In the genomic region with DNA sequence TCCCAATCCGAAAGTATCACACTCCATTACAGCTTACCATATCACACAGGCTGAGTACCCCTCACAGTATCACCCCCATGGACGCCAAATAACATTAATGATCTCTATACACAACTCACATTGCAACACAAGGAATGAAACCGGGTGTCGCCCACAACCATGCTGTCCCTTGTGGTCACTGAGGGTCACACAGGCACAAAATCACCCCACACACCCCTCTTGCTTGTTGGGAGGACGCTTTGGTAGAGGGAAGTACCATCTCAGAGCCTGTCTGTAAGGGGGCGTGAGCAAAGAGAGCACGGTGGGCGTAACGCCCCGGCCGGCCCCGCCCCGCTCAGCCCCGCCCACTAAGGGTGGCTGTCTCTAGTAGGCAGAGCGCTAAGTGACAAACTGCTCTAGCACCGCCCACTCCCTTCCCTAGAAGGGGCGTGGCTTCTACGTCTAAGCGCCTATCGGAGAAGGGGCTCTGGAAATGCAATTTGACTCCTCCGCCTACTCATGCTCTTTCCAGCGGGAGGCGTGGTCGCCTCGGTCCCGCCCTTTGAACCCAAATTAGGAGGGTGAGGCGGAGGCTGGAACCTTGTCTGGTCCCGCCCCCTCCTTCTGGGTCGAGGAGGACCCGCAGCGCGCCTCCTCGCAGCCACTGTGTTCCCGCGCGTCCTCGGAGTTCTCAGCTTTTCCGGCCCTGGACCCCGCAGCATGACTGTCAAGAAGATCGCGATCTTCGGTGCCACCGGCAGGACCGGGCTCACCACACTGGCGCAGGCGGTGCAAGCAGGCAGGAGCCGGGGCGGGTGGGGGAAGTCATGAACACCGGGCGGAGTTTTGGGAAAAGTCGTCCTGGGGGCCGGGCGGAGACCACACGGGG, we compare ENCODE assay signal across 8 mouse cellular contexts. TPM values are rescaled to one million over a fixed set of nuclear protein-coding genes. Genes with fewer than 3 reads are reported as not detected.
A peak's percentile ranks its signal among the peaks of the same experiment; 100 is the strongest.
DNase-seq lines count a peak whose midpoint lies in the region; ATAC-seq and TF ChIP-seq lines count a peak whose summit lies in the region.

A gene (minus strand): TSS at position 268 of the 868 bp plus-strand sequence.
A gene (plus strand): TSS at position 560 of the 868 bp plus-strand sequence.

- no peaks in the 10 kb centered on the region for H3K36me3 ChIP-seq in embryonic facial prominence, embryonic 13.5 days
- H3K36me3 ChIP-seq in kidney, adult 2 months (ENCODE audit: control insufficient read depth, insufficient read depth, low read length) = no peaks in the 10 kb centered on the region
- no peaks in the 10 kb centered on the region for H3K36me3 ChIP-seq in limb, embryonic 12.5 days
- no peaks in the 10 kb centered on the region for H3K36me3 ChIP-seq in midbrain, embryonic 15.5 days (replicated peaks)
- no peaks in the 10 kb centered on the region for H3K36me3 ChIP-seq in spleen, adult 2 months (ENCODE audit: control insufficient read depth, insufficient read depth, low read length)

- peak; percentile 43 for TF ChIP-seq POLR2A in kidney, adult 2 months (IDR thresholded peaks at IDR 0.05; ENCODE audit: low read depth, low read length)
- peak; percentile 54 for TF ChIP-seq POLR2A in spleen, adult 2 months (IDR thresholded peaks at IDR 0.05; ENCODE audit: low read depth, low read length)

- peak within 1 kb of the TSS; percentile 78 for H3K9ac ChIP-seq in embryonic facial prominence, embryonic 13.5 days
- H3K9ac ChIP-seq in limb, embryonic 12.5 days (replicated peaks) = peak within 1 kb of the TSS; percentile 69
- H3K9ac ChIP-seq in midbrain, embryonic 15.5 days = peak within 1 kb of the TSS; percentile 75

- H3K27ac ChIP-seq in embryonic facial prominence, embryonic 13.5 days = peak within 1 kb of the TSS; percentile 55; the same call in 1 of the 2 replicates
- H3K27ac ChIP-seq in kidney, adult 2 months (ENCODE audit: insufficient read depth, low read depth, low read length) = no peak within 1 kb of the TSS
- H3K27ac ChIP-seq in limb, embryonic 12.5 days = peak within 1 kb of the TSS; percentile 23; the same call in 1 of the 2 replicates
- peak within 1 kb of the TSS; percentile 81 for H3K27ac ChIP-seq in midbrain, embryonic 15.5 days
- H3K27ac ChIP-seq in spleen, adult 2 months (ENCODE audit: insufficient read depth, low read length) = peak within 1 kb of the TSS; percentile 58

- peak; percentile 98 for DNase-seq in 3134 (ENCODE audit: extremely low read depth, insufficient read length, low spot score)
- peak; percentile 98 for DNase-seq in adrenal gland, postnatal 36 days
- peak; percentile 98 to 100 for DNase-seq in heart, adult 18-20 months
- peak; percentile 99 for DNase-seq in kidney, adult 2 months
- DNase-seq in spleen, adult 2 months (ENCODE audit: low read depth in 1 of 2, low spot score in 2 of 2) = peak; percentile 98 to 99

- peaks cover 37% of the 10 kb centered on the region for H3K27me3 ChIP-seq in embryonic facial prominence, embryonic 13.5 days
- no peaks in the 10 kb centered on the region for H3K27me3 ChIP-seq in kidney, adult 2 months (replicated peaks; ENCODE audit: control insufficient read depth, insufficient read depth, low read length)
- H3K27me3 ChIP-seq in limb, embryonic 12.5 days = peaks cover 40% of the 10 kb centered on the region
- H3K27me3 ChIP-seq in midbrain, embryonic 15.5 days (replicated peaks) = no peaks in the 10 kb centered on the region; the same call in 1 of the 2 replicates
- peaks cover 11% of the 10 kb centered on the region for H3K27me3 ChIP-seq in spleen, adult 2 months (ENCODE audit: control insufficient read depth, insufficient read depth, low read length)

- no peaks in the 10 kb centered on the region for H3K9me3 ChIP-seq in embryonic facial prominence, embryonic 13.5 days
- H3K9me3 ChIP-seq in limb, embryonic 12.5 days = no peaks in the 10 kb centered on the region
- no peaks in the 10 kb centered on the region for H3K9me3 ChIP-seq in midbrain, embryonic 15.5 days

- WGBS in embryonic facial prominence, embryonic 13.5 days = under 1% methylated on average over 54 of the region's 54 CpGs
- whole genome bisulfite sequencing in kidney, adult 2 months = 2% methylated on average over 54 of the region's 54 CpGs
- WGBS in limb, embryonic 12.5 days = 1% methylated on average over 54 of the region's 54 CpGs
- 1% methylated on average over 54 of the region's 54 CpGs for WGBS in midbrain, embryonic 15.5 days
- 1% methylated on average over 54 of the region's 54 CpGs for WGBS in spleen, adult 2 months

- TF ChIP-seq CTCF in kidney, adult 2 months (conservative IDR thresholded peaks at IDR 0.05; ENCODE audit: insufficient read depth, insufficient read length, low read depth, low read length) = peak; percentile 29; the same call in 1 of the 2 replicates
- no peak for TF ChIP-seq CTCF in spleen, adult 2 months (IDR thresholded peaks at IDR 0.05; ENCODE audit: extremely low read depth, insufficient read depth, insufficient read length, insufficient replicate concordance)

- H3K4me2 ChIP-seq in embryonic facial prominence, embryonic 13.5 days = peak within 1 kb of the TSS; percentile 98
- peak within 1 kb of the TSS; percentile 97 for H3K4me2 ChIP-seq in limb, embryonic 12.5 days
- peak within 1 kb of the TSS; percentile 96 for H3K4me2 ChIP-seq in midbrain, embryonic 15.5 days

- H3K4me3 ChIP-seq in embryonic facial prominence, embryonic 13.5 days = peak within 1 kb of the TSS; percentile 62
- peak within 1 kb of the TSS; percentile 69 for H3K4me3 ChIP-seq in kidney, adult 2 months (ENCODE audit: insufficient read depth, low read depth, low read length)
- H3K4me3 ChIP-seq in limb, embryonic 12.5 days (replicated peaks) = peak within 1 kb of the TSS; percentile 57
- peak within 1 kb of the TSS; percentile 78 for H3K4me3 ChIP-seq in midbrain, embryonic 15.5 days
- H3K4me3 ChIP-seq in spleen, adult 2 months (ENCODE audit: extremely low read depth, insufficient read depth, insufficient read length) = peak within 1 kb of the TSS; percentile 77

- ATAC-seq in embryonic facial prominence, embryonic 13.5 days (ENCODE audit: insufficient number of reproducible peaks, insufficient read depth, low FRiP score, low TSS enrichment, low read depth) = peak; percentile 93
- peak; percentile 91 for ATAC-seq in limb, embryonic 12.5 days (ENCODE audit: insufficient number of reproducible peaks, insufficient read depth, low FRiP score, low TSS enrichment, low read depth)
- ATAC-seq in midbrain, embryonic 15.5 days (replicated peaks) = peak; percentile 93

- peaks cover 28% of the 10 kb centered on the region for H3K4me1 ChIP-seq in embryonic facial prominence, embryonic 13.5 days
- H3K4me1 ChIP-seq in kidney, adult 2 months (ENCODE audit: control insufficient read depth, insufficient read depth, low read length) = no peaks in the 10 kb centered on the region; the same call in 1 of the 2 replicates
- H3K4me1 ChIP-seq in limb, embryonic 12.5 days (replicated peaks) = peaks cover 18% of the 10 kb centered on the region
- peaks cover 16% of the 10 kb centered on the region for H3K4me1 ChIP-seq in midbrain, embryonic 15.5 days
- H3K4me1 ChIP-seq in spleen, adult 2 months (ENCODE audit: control insufficient read depth, insufficient read depth, insufficient read length) = peaks cover 21% of the 10 kb centered on the region; the same call in 1 of the 2 replicates

RNA-seq across cellular contexts. Expression of the first gene that starts in this region (rescaled TPM):
- under 1 TPM; 0.59 to 0.83 TPM for total RNA-seq in adrenal gland, postnatal 36 days (2021)
- 0.56 and 0.73 TPM in 2 replicates for polyA plus RNA-seq in embryonic facial prominence, embryonic 13.5 days (2015; fragmentation: Nextera tagmentation; extraction: Ambion mirVana)
- total RNA-seq in heart, adult 18-20 months (2021) = under 1 TPM; 0.30 to 0.31 TPM
- polyA plus RNA-seq in kidney, adult 2 months (2012; rRNA removed) = 0.09 and 0.12 TPM in 2 replicates
- polyA plus RNA-seq in limb, embryonic 12.5 days (2016; fragmentation: Nextera tagmentation; extraction: Ambion mirVana) = 0.26 and 0.41 TPM in 2 replicates
- 4.0 and 4.4 TPM in 2 replicates for polyA plus RNA-seq in midbrain, embryonic 15.5 days (2015; fragmentation: Nextera tagmentation; extraction: Ambion mirVana)
- 0.23 and 0.41 TPM in 2 replicates for polyA plus RNA-seq in spleen, adult 2 months (2012; rRNA removed)

RNA-seq across cellular contexts. Expression of the second gene that starts in this region (rescaled TPM):
- total RNA-seq in adrenal gland, postnatal 36 days (2021) = 10 to 100 TPM; 42.4 to 45.6 TPM
- polyA plus RNA-seq in embryonic facial prominence, embryonic 13.5 days (2015; fragmentation: Nextera tagmentation; extraction: Ambion mirVana) = 46.1 and 52.9 TPM in 2 replicates
- total RNA-seq in heart, adult 18-20 months (2021) = 10 to 100 TPM; 32.4 to 34.3 TPM
- polyA plus RNA-seq in kidney, adult 2 months (2012; rRNA removed) = 47.1 and 47.8 TPM in 2 replicates
- 34.1 and 38.8 TPM in 2 replicates for polyA plus RNA-seq in limb, embryonic 12.5 days (2016; fragmentation: Nextera tagmentation; extraction: Ambion mirVana)
- polyA plus RNA-seq in midbrain, embryonic 15.5 days (2015; fragmentation: Nextera tagmentation; extraction: Ambion mirVana) = 17.9 and 19.5 TPM in 2 replicates
- polyA plus RNA-seq in spleen, adult 2 months (2012; rRNA removed) = 280 and 330 TPM in 2 replicates
